Mouse (Mus musculus): ENCODE measurements around the gene Cryab.

DNA sequence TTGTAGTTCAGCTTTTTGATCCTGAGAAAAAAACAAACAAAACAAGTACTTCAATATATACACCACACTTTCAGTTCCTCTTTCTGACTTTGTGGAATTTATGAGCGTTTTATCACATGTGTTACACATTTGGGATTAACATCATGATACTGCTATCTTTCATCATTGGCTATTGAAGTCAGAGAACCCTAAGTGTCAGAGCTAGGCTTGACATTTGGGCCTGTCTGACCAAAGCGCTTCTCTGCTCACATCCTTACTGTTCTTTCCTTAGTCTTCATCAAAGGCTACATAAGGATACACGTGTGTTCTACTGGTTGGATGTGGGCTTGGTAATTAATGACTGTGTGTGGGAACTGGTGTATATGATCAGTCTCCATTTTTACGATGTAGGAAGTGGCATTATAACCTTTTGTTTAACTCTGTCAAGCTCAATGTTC, 22.9 kb downstream of the Cryab start:
- TF ChIP-seq CTCF (IDR thresholded peaks at IDR 0.05; ENCODE audit: control insufficient read depth, insufficient read depth, insufficient replicate concordance, low read depth, low read length) = no peak
- TF ChIP-seq POLR2A (IDR thresholded peaks at IDR 0.05; ENCODE audit: control insufficient read depth, low read depth, low read length) = no peak

Measured in testis, adult 2 months (tissue).